Comparison of ENCODE assay signal across 34 mouse cellular contexts in genomic region chr15:80570226-80570625, GRCm38 (mm10). TPM values are rescaled to one million over a fixed set of nuclear protein-coding genes. Genes with fewer than 3 reads are reported as not detected.
"Had no signal": no experiment of that assay in that cellular context is flagged by ENCODE, and none has a peak within 500 bp of the region (broad histone marks: within the 10 kb centered on the region; RNA-seq: fewer than 3 reads in every experiment).

No protein-coding gene starts in this region.

- H3K4me3 ChIP-seq: heart, embryonic 12.5 days; hindbrain, embryonic 13.5 days; hindbrain, embryonic 15.5 days; layer of hippocampus, adult 2 months; left cerebral cortex, adult 2 months; limb, embryonic 10.5 days; limb, embryonic 12.5 days had no signal

- H3K4me1 ChIP-seq: hindbrain, embryonic 13.5 days; limb, embryonic 10.5 days; limb, embryonic 12.5 days had no signal

- H3K27ac ChIP-seq: hindbrain, embryonic 13.5 days; hindbrain, embryonic 15.5 days; hindbrain, postnatal 0 days; layer of hippocampus, adult 2 months; left cerebral cortex, adult 2 months; limb, embryonic 10.5 days; limb, embryonic 12.5 days had no signal

- DNase-seq: forebrain, postnatal 0 days; gastrocnemius, postnatal 14 days; gastrocnemius, postnatal 36 days; heart, adult 18-20 months; heart, postnatal 10 days; heart, postnatal 36 days; kidney, adult 11 months; kidney, adult 2 months; kidney, adult 9 months; kidney, postnatal 10 days; kidney, postnatal 25 days; kidney, postnatal 4 days; liver had no signal

- H3K27me3 ChIP-seq: hindbrain, embryonic 15.5 days; limb, embryonic 12.5 days had no signal

- H3K36me3 ChIP-seq: heart, embryonic 12.5 days; hindbrain, embryonic 13.5 days; hindbrain, embryonic 15.5 days; limb, embryonic 10.5 days; limb, embryonic 12.5 days had no signal

RNA-seq across cellular contexts. Expression of gene Grap2, which starts 2.2 kb away (rescaled TPM):
- total RNA-seq: forebrain, postnatal 0 days had no signal
- polyA plus RNA-seq: forebrain, postnatal 0 days had no signal

RNA-seq across cellular contexts. Expression of gene Enthd1, which starts 5.3 kb away (rescaled TPM):
- total RNA-seq: forebrain, postnatal 0 days; gastrocnemius, adult 18-20 months; gastrocnemius, adult 8-10 months; gastrocnemius, postnatal 14 days; gastrocnemius, postnatal 36 days; heart, adult 18-20 months; heart, postnatal 10 days; heart, postnatal 36 days; hematopoietic stem cell, adult 5-6 weeks; hindbrain, postnatal 0 days; layer of hippocampus, adult 2 months; layer of hippocampus, postnatal 10 days; layer of hippocampus, postnatal 25 days; left cerebral cortex, adult 2 months; left cerebral cortex, postnatal 36 days had no signal
- polyA plus RNA-seq: forebrain, postnatal 0 days; heart, embryonic 12.5 days; heart, embryonic 14.5 days; heart, embryonic 16.5 days; hindbrain, embryonic 11.5 days; hindbrain, embryonic 13.5 days; hindbrain, embryonic 15.5 days; hindbrain, postnatal 0 days; intestine, embryonic 14.5 days; intestine, embryonic 16.5 days; kidney, adult 2 months; kidney, embryonic 16.5 days; limb, embryonic 10.5 days; limb, embryonic 12.5 days; liver, embryonic 11.5 days had no signal
